Mouse (Mus musculus) lung, embryonic 16.5 days (tissue): ENCODE measurements around the gene Hira. TPM values are rescaled to one million over a fixed set of nuclear protein-coding genes. Genes with fewer than 3 reads are reported as not detected.

ENCODE experiments used
- ATAC-seq: fragments of 200-750 bp; cut with Nextera tagmentation; 2 replicates; pipeline ENCODE4 v1.8.0; 2017; ENCODE audit warnings: low read depth, mild to moderate bottlenecking, moderate library complexity
- H3K27ac ChIP-seq: fragments of 300-500 bp; sonication (generic); 2 replicates; pipeline ENCODE4 v1.5.1; 2014; ENCODE audit warnings: mild to moderate bottlenecking, control low read depth, low read length
- H3K27me3 ChIP-seq: fragments of 300-500 bp; sonication (generic); 2 replicates; pipeline ENCODE4 v1.6.1; 2014; ENCODE audit warnings: low read depth, low read length, mixed read lengths; ENCODE audit not compliant: control insufficient read depth, insufficient read depth
- H3K36me3 ChIP-seq: fragments of 300-500 bp; sonication (generic); 2 replicates; pipeline ENCODE4 v1.6.1; 2014; ENCODE audit warnings: low read length; ENCODE audit not compliant: control insufficient read depth, insufficient read depth
- H3K4me1 ChIP-seq: fragments of 300-500 bp; sonication (generic); replicated peaks from 2 replicates; pipeline ENCODE4 v1.6.1; 2014; ENCODE audit warnings: low read length, mixed read lengths; ENCODE audit not compliant: control insufficient read depth, insufficient read depth
- H3K4me2 ChIP-seq: fragments of 300-500 bp; sonication (generic); 2 replicates; pipeline ENCODE4 v1.6.1; 2014; ENCODE audit warnings: low read depth, low read length, control low read depth
- H3K4me3 ChIP-seq: fragments of 300-500 bp; sonication (generic); 2 replicates; pipeline ENCODE4 v1.5.1; 2014; ENCODE audit warnings: mild to moderate bottlenecking, low read length, control low read depth
- H3K9ac ChIP-seq: fragments of 300-500 bp; sonication (generic); 2 replicates; pipeline ENCODE4 v1.6.1; 2014; ENCODE audit warnings: low read length, control low read depth
- H3K9me3 ChIP-seq: fragments of 300-500 bp; sonication (generic); 2 replicates; pipeline ENCODE4 v1.6.1; 2016; ENCODE audit warnings: low read length; ENCODE audit not compliant: control insufficient read depth
- WGBS: fragments of 180-500 bp; shearing (Covaris S2); extraction: QIAGEN DNeasy Blood & Tissue Kit; methylation state at CpG from one replicate; pipeline ENCODE4 v1.1.7; 2014; 5-methylcytosine and 5-hydroxymethylcytosine counted together
- polyA plus RNA-seq: library from polyadenylated mRNA; unstranded; fragments of >200 nt; fragmentation: Nextera tagmentation; extraction: Ambion mirVana; gene quantifications from 2 replicates; pipeline ENCODE4 v1.2.1, GENCODE M21; 2015

Gene Hira
- polyA plus RNA-seq: 5.8 and 7.3 TPM in 2 replicates

DNA sequence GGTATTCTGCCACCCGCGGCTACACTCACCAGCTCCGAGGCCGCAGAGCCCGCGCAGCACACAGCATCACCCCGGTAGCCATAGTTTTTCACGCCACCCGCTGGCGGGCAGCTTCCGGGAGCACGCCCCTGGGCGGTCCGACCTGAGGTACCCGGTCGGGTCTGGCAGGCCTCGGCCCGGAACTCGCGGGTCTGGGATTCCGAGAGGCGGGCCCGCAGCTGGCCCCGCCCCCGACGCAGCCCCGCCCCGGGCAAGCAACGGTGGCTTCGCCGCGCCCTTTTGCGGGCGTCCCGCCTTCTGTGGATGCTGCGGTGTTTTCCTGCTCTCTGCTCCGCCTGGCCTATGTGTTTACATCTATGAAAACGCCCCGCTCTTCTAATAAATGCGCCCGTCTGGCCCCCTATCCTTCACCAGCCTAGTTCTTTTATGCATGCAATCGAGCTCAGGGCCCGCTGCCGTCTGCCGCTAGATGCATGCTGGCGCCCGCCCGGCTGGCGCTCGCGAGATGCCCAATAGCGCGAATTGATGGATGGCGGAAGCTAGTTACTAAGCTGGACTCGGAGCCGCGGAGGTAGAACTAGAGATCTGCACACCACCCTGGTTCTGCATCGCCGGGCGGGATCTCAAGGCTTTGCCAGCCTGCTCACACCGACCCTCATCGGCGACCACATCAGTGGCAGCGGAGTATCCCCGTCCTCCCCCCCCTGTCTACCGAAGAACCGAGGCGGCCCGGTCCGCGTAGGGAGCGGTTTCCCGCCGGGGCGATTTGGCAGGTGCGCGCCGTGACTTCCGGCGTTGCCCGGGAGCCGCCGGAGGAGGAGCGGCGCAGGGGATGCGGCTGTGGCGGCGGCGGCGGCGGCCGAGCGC lies at the start of gene Hira, which contains the start of gene Mrpl40:
Hira (plus strand) TSS at position 596 of the 867 bp plus-strand sequence.
Mrpl40 (minus strand) TSS at position 421 of the 867 bp plus-strand sequence.
- Histone ChIP-seq H3K4me2 (peak within 1 kb of the TSS; percentile 93), H3K36me3 (peaks cover 22% of the 10 kb centered on the region), H3K4me3 (peak within 1 kb of the TSS; percentile 94), H3K27me3 (no peaks in the 10 kb centered on the region), H3K9me3 (no peaks in the 10 kb centered on the region), H3K9ac (peak within 1 kb of the TSS; percentile 88), H3K4me1 (peaks cover 10% of the 10 kb centered on the region), H3K27ac (peak within 1 kb of the TSS; percentile 97)
- ATAC-seq: peak; percentile 95
- WGBS: under 1% methylated on average over 71 of the region's 93 CpGs

DNA sequence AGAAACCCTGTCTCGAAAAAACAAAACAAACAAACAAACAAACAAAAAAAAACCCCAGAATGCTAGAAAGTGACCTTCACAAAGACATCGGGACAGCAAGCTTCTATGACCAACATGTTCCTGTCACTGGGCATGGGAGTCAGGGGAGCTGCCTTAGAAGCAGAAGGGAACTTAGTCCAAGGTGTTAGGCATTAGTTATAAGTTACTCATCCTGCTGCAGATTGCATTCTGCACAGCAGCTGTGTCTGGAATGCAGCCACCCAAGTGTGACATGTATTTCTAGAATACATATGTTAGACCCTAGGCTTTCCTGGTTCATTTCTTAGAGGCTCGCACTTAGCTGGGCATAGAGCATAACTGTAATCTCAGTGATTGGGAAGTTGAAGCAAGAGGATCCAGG lies 48.2 kb upstream of the Hira start:
- Histone ChIP-seq H3K9ac (no peak overlapping the region), H3K36me3 (peaks cover 53% of the 10 kb centered on the region), H3K9me3 (no peaks in the 10 kb centered on the region), H3K27me3 (no peaks in the 10 kb centered on the region), H3K4me3 (no peak overlapping the region), H3K27ac (no peak overlapping the region), H3K4me2 (no peak overlapping the region), H3K4me1 (no peaks in the 10 kb centered on the region)
- WGBS: 93% methylated on average over 3 of the region's 3 CpGs
- no peak for ATAC-seq

- no peak overlapping the region for H3K9ac ChIP-seq
- H3K27me3 ChIP-seq: no peaks in the 10 kb centered on the region
- H3K27ac ChIP-seq: no peak overlapping the region
- H3K4me3 ChIP-seq: no peak overlapping the region
- peaks cover 54% of the 10 kb centered on the region for H3K36me3 ChIP-seq
- 70% methylated on average over 6 of the region's 6 CpGs for WGBS
- H3K4me1 ChIP-seq: no peaks in the 10 kb centered on the region
- H3K4me2 ChIP-seq: no peak overlapping the region
- ATAC-seq: no peak
- no peaks in the 10 kb centered on the region for H3K9me3 ChIP-seq
These were observed 47.7 kb upstream of the Hira start for GRCm38 (mm10) chr16:18829102-18829501.

GRCm38 (mm10) chr16:18833486-18833885 lies 43.4 kb upstream of the Hira start:
- Histone ChIP-seq H3K9ac (no peak overlapping the region), H3K9me3 (no peaks in the 10 kb centered on the region), H3K4me2 (no peak overlapping the region), H3K4me3 (no peak overlapping the region), H3K4me1 (peaks cover 3% of the 10 kb centered on the region; the same call in 1 of the 2 replicates), H3K36me3 (peaks cover 37% of the 10 kb centered on the region), H3K27me3 (no peaks in the 10 kb centered on the region), H3K27ac (no peak overlapping the region)
- ATAC-seq: no peak
- WGBS: 61% methylated on average over 2 of the region's 2 CpGs

- H3K4me2 ChIP-seq: peak overlapping the region; percentile 78
- H3K27ac ChIP-seq: no peak overlapping the region
- H3K9ac ChIP-seq: peak overlapping the region; percentile 87; the same call in 1 of the 2 replicates
- peaks cover 28% of the 10 kb centered on the region for H3K36me3 ChIP-seq
- peaks cover 3% of the 10 kb centered on the region; the same call in 1 of the 2 replicates for H3K4me1 ChIP-seq
- no peaks in the 10 kb centered on the region for H3K27me3 ChIP-seq
- H3K4me3 ChIP-seq: peak overlapping the region; percentile 85
- WGBS: 26% methylated on average over 3 of the region's 3 CpGs
- ATAC-seq: peak; percentile 55
- H3K9me3 ChIP-seq: no peaks in the 10 kb centered on the region
These were observed 40.8 kb upstream of the Hira start for GRCm38 (mm10) chr16:18836073-18836467.

- peak within 1 kb of the TSS; percentile 85 for H3K4me3 ChIP-seq
- ATAC-seq: peak; percentile 98
- peaks cover 3% of the 10 kb centered on the region; the same call in 1 of the 2 replicates for H3K4me1 ChIP-seq
- H3K4me2 ChIP-seq: peak within 1 kb of the TSS; percentile 78
- peak within 1 kb of the TSS; percentile 72 for H3K27ac ChIP-seq
- no peaks in the 10 kb centered on the region for H3K27me3 ChIP-seq
- peak within 1 kb of the TSS; percentile 87 for H3K9ac ChIP-seq
- H3K9me3 ChIP-seq: no peaks in the 10 kb centered on the region
- H3K36me3 ChIP-seq: peaks cover 25% of the 10 kb centered on the region
- WGBS: under 1% methylated on average over 46 of the region's 46 CpGs
These were observed 40.2 kb upstream of the Hira start, which contains the start of the genes 2510002D24Rik and Gm28539 for GRCm38 (mm10) chr16:18836468-18837208. TSS of gene 2510002D24Rik (plus strand) at chr16:18836578. TSS of gene Gm28539 (plus strand) at chr16:18836584.

DNA sequence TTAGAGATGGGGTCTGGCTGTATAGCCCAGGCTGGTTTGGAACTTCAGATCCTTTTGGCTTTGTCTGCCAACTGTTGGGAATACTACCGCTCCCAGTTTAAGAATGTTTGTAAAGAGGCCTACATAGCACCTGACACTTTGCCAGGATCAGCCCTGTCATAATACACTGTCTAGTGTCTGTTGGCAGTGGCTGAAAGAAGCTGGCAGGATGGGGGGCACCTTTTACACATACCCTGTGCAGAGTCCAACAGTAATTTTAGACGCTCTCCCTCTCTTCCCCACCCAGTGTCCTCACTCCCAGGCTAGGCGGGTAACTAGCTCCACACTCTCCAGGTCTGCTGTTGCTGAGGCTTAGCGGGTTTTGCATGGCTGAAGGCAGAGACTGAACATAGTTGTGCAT lies 38.5 kb upstream of the Hira start:
- 93% methylated on average over 4 of the region's 4 CpGs for WGBS

GRCm38 (mm10) chr16:18846301-18846820 lies 30.5 kb upstream of the Hira start:
- Histone ChIP-seq H3K4me2 (no peak overlapping the region), H3K27me3 (no peaks in the 10 kb centered on the region), H3K4me1 (no peaks in the 10 kb centered on the region), H3K9me3 (no peaks in the 10 kb centered on the region), H3K9ac (no peak overlapping the region), H3K4me3 (no peak overlapping the region), H3K27ac (no peak overlapping the region), H3K36me3 (no peaks in the 10 kb centered on the region)
- no peak for ATAC-seq
- 83% methylated on average over 15 of the region's 15 CpGs for WGBS

More for the DNA sequence above, 38.5 kb upstream of the Hira start:
- peaks cover 3% of the 10 kb centered on the region; the same call in 1 of the 2 replicates for H3K4me1 ChIP-seq
- no peak overlapping the region for H3K4me2 ChIP-seq
- no peak overlapping the region for H3K4me3 ChIP-seq
- no peak overlapping the region for H3K27ac ChIP-seq
- ATAC-seq: no peak
- no peaks in the 10 kb centered on the region for H3K9me3 ChIP-seq
- H3K9ac ChIP-seq: no peak overlapping the region
- H3K36me3 ChIP-seq: peaks cover 16% of the 10 kb centered on the region
- no peaks in the 10 kb centered on the region for H3K27me3 ChIP-seq
